Comparison of ENCODE assay signal across 9 mouse cellular contexts in the genomic region with DNA sequence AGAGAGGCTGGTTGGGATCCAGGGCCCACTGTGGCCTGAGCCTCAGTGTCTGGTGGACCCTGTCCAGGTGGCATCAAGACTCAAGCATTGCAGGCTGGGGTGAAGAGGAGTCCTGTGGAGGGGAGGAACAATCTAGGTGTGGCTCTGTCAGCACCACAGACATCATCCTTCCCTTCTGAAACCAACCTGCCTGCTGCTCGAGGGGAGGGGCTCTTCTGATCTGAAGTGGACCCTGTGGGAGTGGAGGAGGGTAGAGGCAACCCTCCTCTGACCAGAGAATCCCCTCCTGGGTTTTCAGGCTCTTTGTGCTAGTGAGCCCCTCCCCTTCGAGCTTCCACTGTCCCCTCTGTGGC. TPM values are rescaled to one million over a fixed set of nuclear protein-coding genes. Genes with fewer than 3 reads are reported as not detected.
DNase-seq lines count a peak whose midpoint lies in the region; ATAC-seq and TF ChIP-seq lines count a peak whose summit lies in the region.
"Had no signal": no experiment of that assay in that cellular context is flagged by ENCODE, and none has a peak within 500 bp of the region (broad histone marks: within the 10 kb centered on the region; RNA-seq: fewer than 3 reads in every experiment).

No protein-coding gene starts in this region.

- H3K4me2 ChIP-seq in midbrain, postnatal 0 days (ENCODE audit: low read depth, low read length, poor library complexity, severe bottlenecking): no peak overlapping the region
- 0 out of 2 replicates have a peak overlapping the region, but pooled peaks have one; percentile 7 for H3K4me2 ChIP-seq in neural tube, embryonic 13.5 days

- no peak for TF ChIP-seq CTCF in midbrain, postnatal 0 days (IDR thresholded peaks at IDR 0.05)

- no peak for DNase-seq in midbrain, embryonic 10.5 days (ENCODE audit: low spot score)
- no peak for DNase-seq in midbrain, postnatal 0 days (ENCODE audit: low spot score)
- no peak for DNase-seq in limb, embryonic 10.5 days (ENCODE audit: low spot score)
- DNase-seq in heart, adult 9 months (ENCODE audit: low spot score in 2 of 2): no peak
- DNase-seq in gastrocnemius, postnatal 4 days (ENCODE audit: low spot score in 2 of 2): no peak
- DNase-seq: heart, postnatal 36 days; lung, postnatal 4 days had no signal

- no peaks in the 10 kb centered on the region for H3K9me3 ChIP-seq in midbrain, embryonic 10.5 days (replicated peaks)
- no peaks in the 10 kb centered on the region for H3K9me3 ChIP-seq in midbrain, postnatal 0 days (ENCODE audit: low read length)
- no peaks in the 10 kb centered on the region for H3K9me3 ChIP-seq in limb, embryonic 10.5 days (replicated peaks)
- H3K9me3 ChIP-seq in neural tube, embryonic 13.5 days: no peaks in the 10 kb centered on the region

- H3K36me3 ChIP-seq in midbrain, embryonic 10.5 days: peaks cover 71% of the 10 kb centered on the region
- H3K36me3 ChIP-seq in midbrain, postnatal 0 days (ENCODE audit: insufficient read depth, low read length): peaks cover 11% of the 10 kb centered on the region
- peaks cover 99% of the 10 kb centered on the region for H3K36me3 ChIP-seq in limb, embryonic 10.5 days
- peaks cover 32% of the 10 kb centered on the region for H3K36me3 ChIP-seq in neural tube, embryonic 13.5 days

- no peaks in the 10 kb centered on the region for H3K27me3 ChIP-seq in midbrain, embryonic 10.5 days (ENCODE audit: low read depth, poor library complexity, severe bottlenecking)
- H3K27me3 ChIP-seq in midbrain, postnatal 0 days (ENCODE audit: insufficient read depth, low read length): no peaks in the 10 kb centered on the region
- no peaks in the 10 kb centered on the region for H3K27me3 ChIP-seq in limb, embryonic 10.5 days (ENCODE audit: low read depth, poor library complexity, severe bottlenecking)
- H3K27me3 ChIP-seq in neural tube, embryonic 13.5 days: no peaks in the 10 kb centered on the region

- no peak for ATAC-seq in midbrain, postnatal 0 days (ENCODE audit: low FRiP score)
- ATAC-seq in erythroid progenitor cell, adult 5-6 weeks (replicated peaks; ENCODE audit: low FRiP score, poor library complexity, severe bottlenecking): 0 out of 2 replicates have a peak, but pooled peaks have one; percentile 7
- no peak for ATAC-seq in neural tube, embryonic 13.5 days (ENCODE audit: low read depth)

- H3K4me3 ChIP-seq in midbrain, embryonic 10.5 days: peak overlapping the region; percentile 31
- no peak overlapping the region for H3K4me3 ChIP-seq in midbrain, postnatal 0 days (ENCODE audit: low read depth, low read length)
- H3K4me3 ChIP-seq in limb, embryonic 10.5 days: no peak overlapping the region
- no peak overlapping the region for H3K4me3 ChIP-seq in neural tube, embryonic 13.5 days

- WGBS in midbrain, embryonic 10.5 days: 4% methylated on average over 2 of the region's 2 CpGs
- WGBS in midbrain, postnatal 0 days: 6% methylated on average over 2 of the region's 2 CpGs
- 40% methylated on average over 2 of the region's 2 CpGs for WGBS in limb, embryonic 10.5 days
- WGBS in neural tube, embryonic 13.5 days: 2% methylated on average over 2 of the region's 2 CpGs

- peak overlapping the region; percentile 97 for H3K27ac ChIP-seq in midbrain, embryonic 10.5 days (replicated peaks)
- no peak overlapping the region for H3K27ac ChIP-seq in midbrain, postnatal 0 days (ENCODE audit: low read depth, low read length)
- H3K27ac ChIP-seq in limb, embryonic 10.5 days: peak overlapping the region; percentile 78; the same call in 1 of the 2 replicates
- H3K27ac ChIP-seq in neural tube, embryonic 13.5 days (replicated peaks): peak overlapping the region; percentile 86

- no peak overlapping the region for H3K9ac ChIP-seq in midbrain, postnatal 0 days (replicated peaks; ENCODE audit: low read length, poor library complexity, severe bottlenecking)
- peak overlapping the region; percentile 56 for H3K9ac ChIP-seq in neural tube, embryonic 13.5 days

- peaks cover 94% of the 10 kb centered on the region for H3K4me1 ChIP-seq in midbrain, embryonic 10.5 days
- peaks cover 22% of the 10 kb centered on the region for H3K4me1 ChIP-seq in midbrain, postnatal 0 days (ENCODE audit: insufficient read depth, low read length)
- peaks cover 83% of the 10 kb centered on the region for H3K4me1 ChIP-seq in limb, embryonic 10.5 days
- peaks cover 98% of the 10 kb centered on the region for H3K4me1 ChIP-seq in neural tube, embryonic 13.5 days (replicated peaks)

RNA-seq across cellular contexts. Expression of gene Ssbp3, which starts 25.1 kb away (rescaled TPM):
- polyA plus RNA-seq in midbrain, embryonic 10.5 days (2016; fragmentation: Nextera tagmentation; extraction: Ambion mirVana): 119 and 136 TPM in 2 replicates
- 172 and 176 TPM in 2 replicates for total RNA-seq in midbrain, postnatal 0 days (2014; rRNA removed)
- 110 and 126 TPM in 2 replicates for polyA plus RNA-seq in midbrain, postnatal 0 days (2015; fragmentation: Nextera tagmentation; extraction: Ambion mirVana)
- 181 and 212 TPM in 2 replicates for total RNA-seq in erythroid progenitor cell, adult 5-6 weeks (2015; ENCODE audit: low replicate concordance)
- 93.7 and 104 TPM in 2 replicates for total RNA-seq in erythroid progenitor cell, adult 5-6 weeks (2017; ENCODE audit: low replicate concordance)
- polyA plus RNA-seq in limb, embryonic 10.5 days (2016; fragmentation: Nextera tagmentation; extraction: Ambion mirVana): 225 and 250 TPM in 2 replicates
- 186 and 191 TPM in 2 replicates for polyA plus RNA-seq in neural tube, embryonic 13.5 days (2015; fragmentation: Nextera tagmentation; extraction: Ambion mirVana)
- total RNA-seq in gastrocnemius, postnatal 4 days (2021): 10 to 100 TPM; 65.7 to 73.4 TPM
